In the genomic region with DNA sequence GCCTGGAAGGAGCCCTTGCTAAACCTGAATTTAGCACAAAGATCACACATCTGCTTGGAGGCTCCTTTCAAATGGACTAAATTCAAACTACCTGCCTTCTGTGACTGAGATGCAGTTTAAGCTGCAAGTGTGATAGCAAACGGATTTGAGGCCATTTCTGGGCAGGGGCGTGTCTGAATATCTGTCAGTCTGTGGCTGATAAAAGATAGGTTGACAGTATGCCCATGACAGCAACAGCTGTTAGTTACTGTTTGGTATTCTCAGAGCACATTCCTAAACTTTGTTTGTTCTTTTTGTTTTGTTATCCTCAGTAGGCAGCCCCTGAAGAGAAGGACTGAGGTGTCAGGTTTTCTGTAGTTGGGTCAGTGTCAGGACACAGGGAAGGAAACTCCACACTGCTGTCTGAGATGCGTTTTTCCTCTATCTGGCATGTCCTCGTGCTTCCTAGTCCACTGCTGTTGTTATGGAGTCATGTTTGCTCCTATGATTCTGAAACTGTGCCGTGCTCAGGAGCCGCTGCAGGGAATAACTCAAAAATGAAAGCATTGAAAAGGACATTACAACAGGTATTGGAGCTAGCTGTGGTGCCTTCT, we compare ENCODE assay signal across 20 mouse cellular contexts.
DNase-seq lines count a peak whose midpoint lies in the region; ATAC-seq and TF ChIP-seq lines count a peak whose summit lies in the region.
"Had no signal": no experiment of that assay in that cellular context is flagged by ENCODE, and none has a peak within 500 bp of the region (broad histone marks: within the 10 kb centered on the region; RNA-seq: fewer than 3 reads in every experiment).

No protein-coding gene starts in this region.

- H3K27ac ChIP-seq in heart, embryonic 10.5 days = peak overlapping the region; percentile 89
- peak overlapping the region; percentile 97 for H3K27ac ChIP-seq in heart, postnatal 0 days (ENCODE audit: low read depth)
- no peak overlapping the region; the same call in 1 of the 2 replicates for H3K27ac ChIP-seq in liver, embryonic 16.5 days (ENCODE audit: low read length)
- H3K27ac ChIP-seq: forebrain, embryonic 13.5 days; hindbrain, embryonic 12.5 days; intestine, embryonic 15.5 days; midbrain, embryonic 12.5 days had no signal

- intact Hi-C loops in left cerebral cortex, postnatal 36 days (cut with DNase I) = loop anchor here (5.0 kb wide), 1 partner anchor 146 kb away; no protein-coding TSS in a partner anchor

- no peaks in the 10 kb centered on the region for H3K27me3 ChIP-seq in heart, embryonic 10.5 days (ENCODE audit: insufficient read depth, poor library complexity, severe bottlenecking)
- H3K27me3 ChIP-seq in heart, postnatal 0 days (ENCODE audit: control insufficient read depth, insufficient read depth, low read length) = no peaks in the 10 kb centered on the region
- no peaks in the 10 kb centered on the region for H3K27me3 ChIP-seq in liver, embryonic 16.5 days (ENCODE audit: control insufficient read depth, insufficient read depth, low read depth, low read length)
- H3K27me3 ChIP-seq: forebrain, embryonic 13.5 days; hindbrain, embryonic 12.5 days; intestine, embryonic 15.5 days; midbrain, embryonic 12.5 days; Patski had no signal

- H3K4me2 ChIP-seq in heart, postnatal 0 days (ENCODE audit: low read depth, low read length) = peak overlapping the region; percentile 69
- peak overlapping the region; percentile 31; the same call in 1 of the 2 replicates for H3K4me2 ChIP-seq in liver, embryonic 16.5 days (ENCODE audit: low read depth, low read length)
- H3K4me2 ChIP-seq: forebrain, embryonic 13.5 days; hindbrain, embryonic 12.5 days; intestine, embryonic 15.5 days; midbrain, embryonic 12.5 days had no signal

- no peak for ATAC-seq in heart, postnatal 0 days (ENCODE audit: insufficient read depth, low read depth)
- peak; percentile 49; the same call in 1 of the 2 replicates for ATAC-seq in liver, embryonic 16.5 days (ENCODE audit: low read depth)
- ATAC-seq: forebrain, embryonic 13.5 days; intestine, embryonic 15.5 days; Patski had no signal

- H3K9ac ChIP-seq in heart, postnatal 0 days (replicated peaks; ENCODE audit: low read depth, low read length) = peak overlapping the region; percentile 82
- no peak overlapping the region for H3K9ac ChIP-seq in liver, embryonic 16.5 days (ENCODE audit: low read depth, low read length)
- H3K9ac ChIP-seq: forebrain, embryonic 13.5 days; hindbrain, embryonic 12.5 days; intestine, embryonic 15.5 days; midbrain, embryonic 12.5 days had no signal

- H3K9me3 ChIP-seq in heart, embryonic 10.5 days = no peaks in the 10 kb centered on the region
- H3K9me3 ChIP-seq in heart, postnatal 0 days (replicated peaks; ENCODE audit: control insufficient read depth, low read length) = no peaks in the 10 kb centered on the region
- H3K9me3 ChIP-seq in liver, embryonic 16.5 days (replicated peaks; ENCODE audit: control insufficient read depth, low read length) = no peaks in the 10 kb centered on the region
- H3K9me3 ChIP-seq: forebrain, embryonic 13.5 days; hindbrain, embryonic 12.5 days; intestine, embryonic 15.5 days; midbrain, embryonic 12.5 days had no signal

- WGBS in heart, embryonic 10.5 days = 45% methylated on average over 6 of the region's 6 CpGs
- WGBS in heart, postnatal 0 days = 30% methylated on average over 6 of the region's 6 CpGs
- 49% methylated on average over 6 of the region's 6 CpGs for WGBS in liver, embryonic 16.5 days (ENCODE audit: insufficient replicate concordance)

- TF ChIP-seq EP300 in heart, postnatal 0 days (IDR thresholded peaks at IDR 0.05; ENCODE audit: low read depth) = no peak

- no peaks in the 10 kb centered on the region for H3K36me3 ChIP-seq in heart, embryonic 10.5 days
- no peaks in the 10 kb centered on the region; the same call in 1 of the 2 replicates for H3K36me3 ChIP-seq in heart, postnatal 0 days (replicated peaks; ENCODE audit: control insufficient read depth, insufficient read depth, low read length)
- H3K36me3 ChIP-seq in liver, embryonic 16.5 days (ENCODE audit: control insufficient read depth, insufficient read depth) = no peaks in the 10 kb centered on the region
- H3K36me3 ChIP-seq: hindbrain, embryonic 12.5 days; intestine, embryonic 15.5 days had no signal

- peak; percentile 72 for DNase-seq in heart, embryonic 10.5 days (ENCODE audit: low spot score)
- DNase-seq in heart, adult 8-10 months (ENCODE audit: low spot score) = no peak
- peak; percentile 30 for DNase-seq in Muller cell, postnatal 12 days (ENCODE audit: inconsistent ontology term)
- DNase-seq in heart, postnatal 0 days (ENCODE audit: low spot score) = peak; percentile 68
- no peak for DNase-seq in lung, postnatal 36 days
- no peak for DNase-seq in left cerebral cortex, postnatal 36 days (ENCODE audit: low spot score in 2 of 2)
- DNase-seq in adrenal gland, adult 18-20 months (ENCODE audit: low spot score in 2 of 2) = no peak
- DNase-seq: cerebellum, adult 9-10 months; gastrocnemius, postnatal 36 days; kidney, postnatal 14 days; lung, adult 18-20 months; lung, postnatal 4 days; right cerebral cortex, postnatal 4 days; thymus, postnatal 25 days had no signal

- TF ChIP-seq CTCF in heart, postnatal 0 days (IDR thresholded peaks at IDR 0.05; ENCODE audit: low read depth) = no peak

- peak overlapping the region; percentile 54 for H3K4me3 ChIP-seq in heart, embryonic 10.5 days
- peak overlapping the region; percentile 56 for H3K4me3 ChIP-seq in heart, postnatal 0 days (ENCODE audit: low read depth, low read length)
- no peak overlapping the region for H3K4me3 ChIP-seq in liver, embryonic 16.5 days (ENCODE audit: low read depth, low read length)
- H3K4me3 ChIP-seq: forebrain, embryonic 13.5 days; hindbrain, embryonic 12.5 days; intestine, embryonic 15.5 days; midbrain, embryonic 12.5 days had no signal

- peaks cover 65% of the 10 kb centered on the region for H3K4me1 ChIP-seq in heart, embryonic 10.5 days
- H3K4me1 ChIP-seq in heart, postnatal 0 days (ENCODE audit: control insufficient read depth, insufficient read depth) = peaks cover 39% of the 10 kb centered on the region
- peaks cover 43% of the 10 kb centered on the region for H3K4me1 ChIP-seq in liver, embryonic 16.5 days (ENCODE audit: control insufficient read depth, low read depth, low read length)
- H3K4me1 ChIP-seq: hindbrain, embryonic 12.5 days; intestine, embryonic 15.5 days had no signal

Comparison
In these comparisons a context has a peak if more than half of its experiments do, and no peak if none do; other contexts are left out.
1. DNase-seq: peak in heart, embryonic 10.5 days (single experiment), Muller cell, postnatal 12 days (single experiment) and heart, postnatal 0 days (single experiment); none in heart, adult 8-10 months (single experiment), lung, postnatal 36 days (single experiment), left cerebral cortex, postnatal 36 days (0 of 2) and adrenal gland, adult 18-20 months (0 of 2).